Mouse (Mus musculus) spleen, postnatal 36 days (tissue): Measurements from ENCODE around the gene Tbc1d8b.

ENCODE experiments used
- DNase-seq, 2 experiments: peaks; one replicate each; pipeline ENCODE4 v3.0.0; 2022; ENCODE audit warnings: low spot score in 2 of 2, mixed read lengths in 1 of 2

The Tbc1d8b gene

GRCm38 (mm10) chrX:139779401-139779800 is 94.6 kb downstream of the Tbc1d8b start:
- no peak for DNase-seq

GRCm38 (mm10) chrX:139780988-139781387 is 96.2 kb downstream of the Tbc1d8b start:
- no peak for DNase-seq

GRCm38 (mm10) chrX:139781563-139781962 is 96.8 kb downstream of the Tbc1d8b start:
- no peak for DNase-seq

- no peak for DNase-seq
Measured at GRCm38 (mm10) chrX:139782278-139783044, 97.7 kb downstream of the Tbc1d8b start, which contains the start of gene Ripply1. Gene Ripply1 (minus strand): TSS chrX:139782353.

GRCm38 (mm10) chrX:139783045-139783422 is 98.2 kb downstream of the Tbc1d8b start:
- DNase-seq, result no peak

GRCm38 (mm10) chrX:139785764-139786163 is 101.0 kb downstream of the Tbc1d8b start:
- no peak for DNase-seq

GRCm38 (mm10) chrX:139794072-139794845 is 109.5 kb downstream of the Tbc1d8b start:
- DNase-seq, result no peak

- DNase-seq, result no peak
Measured at GRCm38 (mm10) chrX:139796037-139796436, 111.2 kb downstream of the Tbc1d8b start.

GRCm38 (mm10) chrX:139797875-139798274 is 113.1 kb downstream of the Tbc1d8b start:
- DNase-seq, result no peak

GRCm38 (mm10) chrX:139799953-139800352 is 115.2 kb downstream of the Tbc1d8b start:
- DNase-seq, result no peak

- DNase-seq, result no peak
Measured at GRCm38 (mm10) chrX:139800406-139800878, 115.6 kb downstream of the Tbc1d8b start, which contains the start of gene Cldn2. Gene Cldn2 (plus strand): TSS chrX:139800828.
